Mouse (Mus musculus) limb, embryonic 15.5 days (tissue): Measurements from ENCODE around the gene Tnfrsf25. TPM values are rescaled to one million over a fixed set of nuclear protein-coding genes. Genes with fewer than 3 reads are reported as not detected.

Source experiments
- ATAC-seq: fragments of 200-750 bp; cut with Nextera tagmentation; 2 replicates; pipeline ENCODE4 v1.8.0; 2017; ENCODE audit warnings: low read depth, moderate TSS enrichment; ENCODE audit not compliant: insufficient number of reproducible peaks, low FRiP score, low TSS enrichment
- H3K27ac ChIP-seq: fragments of 300-500 bp; sonication (generic); 2 replicates; pipeline ENCODE4 v1.5.1; 2015; ENCODE audit warnings: moderate library complexity, mild to moderate bottlenecking, inconsistent platforms
- H3K27me3 ChIP-seq: fragments of 300-500 bp; sonication (generic); 2 replicates; pipeline ENCODE4 v1.6.1; 2015; ENCODE audit warnings: inconsistent platforms
- H3K36me3 ChIP-seq: fragments of 300-500 bp; sonication (generic); 2 replicates; pipeline ENCODE4 v1.6.1; 2015; ENCODE audit warnings: inconsistent platforms
- H3K4me1 ChIP-seq: fragments of 300-500 bp; sonication (generic); 2 replicates; pipeline ENCODE4 v1.6.1; 2015; ENCODE audit warnings: inconsistent platforms
- H3K4me2 ChIP-seq: fragments of 300-500 bp; sonication (generic); 2 replicates; pipeline ENCODE4 v1.6.1; 2015; ENCODE audit warnings: mild to moderate bottlenecking, inconsistent platforms
- H3K4me3 ChIP-seq: fragments of 300-500 bp; sonication (generic); 2 replicates; pipeline ENCODE4 v1.5.1; 2015; ENCODE audit warnings: mild to moderate bottlenecking, inconsistent platforms
- H3K9ac ChIP-seq: fragments of 300-500 bp; sonication (generic); 2 replicates; pipeline ENCODE4 v1.6.1; 2015; ENCODE audit warnings: inconsistent platforms
- H3K9me3 ChIP-seq: fragments of 300-500 bp; sonication (generic); 2 replicates; pipeline ENCODE4 v1.6.1; 2016; ENCODE audit warnings: inconsistent platforms
- WGBS: fragments of 180-500 bp; shearing (Covaris S2); methylation state at CpG from one replicate; pipeline ENCODE4 v1.1.7; 2015; 5-methylcytosine and 5-hydroxymethylcytosine counted together
- polyA plus RNA-seq: library from polyadenylated mRNA; unstranded; fragments of >200 nt; fragmentation: Nextera tagmentation; extraction: Ambion mirVana; gene quantifications from 2 replicates; pipeline ENCODE4 v1.2.1, GENCODE M21; 2015

Tnfrsf25 gene
- polyA plus RNA-seq, 1 experiment from 2014 or later: 1.2 TPM

GRCm38 (mm10) chr4:152095937-152096910 lies 19.5 kb upstream of the Tnfrsf25 start:
- Histone ChIP-seq H3K9ac (no peak overlapping the region), H3K4me3 (peak overlapping the region; percentile 16), H3K27me3 (no peaks in the 10 kb centered on the region), H3K36me3 (0 out of 2 replicates have a peak, but pooled peaks cover 5% of the 10 kb centered on the region), H3K9me3 (no peaks in the 10 kb centered on the region), H3K27ac (peak overlapping the region; percentile 24; the same call in 1 of the 2 replicates), H3K4me1 (peaks cover 42% of the 10 kb centered on the region), H3K4me2 (no peak overlapping the region)
- no peak for ATAC-seq
- 33% methylated on average over 27 of the region's 27 CpGs for WGBS

- Histone ChIP-seq H3K4me3 (peak overlapping the region; percentile 16), H3K9ac (no peak overlapping the region), H3K27me3 (no peaks in the 10 kb centered on the region), H3K4me1 (peaks cover 42% of the 10 kb centered on the region), H3K4me2 (no peak overlapping the region), H3K9me3 (no peaks in the 10 kb centered on the region), H3K36me3 (peaks cover 7% of the 10 kb centered on the region), H3K27ac (peak overlapping the region; percentile 24; the same call in 1 of the 2 replicates)
- WGBS: 57% methylated on average over 6 of the region's 6 CpGs
- ATAC-seq: no peak
Measured at GRCm38 (mm10) chr4:152096927-152097326, 18.8 kb upstream of the Tnfrsf25 start.

GRCm38 (mm10) chr4:152097911-152098799 lies 17.6 kb upstream of the Tnfrsf25 start:
- 24% methylated on average over 11 of the region's 11 CpGs for WGBS
- Histone ChIP-seq H3K27me3 (no peaks in the 10 kb centered on the region), H3K4me1 (peaks cover 31% of the 10 kb centered on the region), H3K27ac (no peak overlapping the region), H3K4me3 (0 out of 2 replicates have a peak overlapping the region, but pooled peaks have one; percentile 16), H3K36me3 (peaks cover 19% of the 10 kb centered on the region), H3K9me3 (no peaks in the 10 kb centered on the region), H3K9ac (no peak overlapping the region), H3K4me2 (no peak overlapping the region; the same call in 1 of the 2 replicates)
- no peak for ATAC-seq

- Histone ChIP-seq H3K27ac (0 out of 2 replicates have a peak overlapping the region, but pooled peaks have one; percentile 22), H3K4me2 (no peak overlapping the region), H3K27me3 (no peaks in the 10 kb centered on the region), H3K36me3 (peaks cover 36% of the 10 kb centered on the region), H3K9ac (no peak overlapping the region), H3K4me3 (no peak overlapping the region), H3K4me1 (peaks cover 30% of the 10 kb centered on the region), H3K9me3 (no peaks in the 10 kb centered on the region)
- ATAC-seq: no peak
- 73% methylated on average over 11 of the region's 11 CpGs for WGBS
Measured at GRCm38 (mm10) chr4:152100541-152100940, 15.2 kb upstream of the Tnfrsf25 start.

GRCm38 (mm10) chr4:152101081-152101653 lies 14.6 kb upstream of the Tnfrsf25 start:
- Histone ChIP-seq H3K9me3 (no peaks in the 10 kb centered on the region), H3K9ac (no peak overlapping the region), H3K4me3 (no peak overlapping the region), H3K27ac (0 out of 2 replicates have a peak overlapping the region, but pooled peaks have one; percentile 22), H3K27me3 (no peaks in the 10 kb centered on the region), H3K36me3 (peaks cover 42% of the 10 kb centered on the region), H3K4me1 (peaks cover 26% of the 10 kb centered on the region), H3K4me2 (no peak overlapping the region)
- 71% methylated on average over 7 of the region's 7 CpGs for WGBS
- no peak for ATAC-seq

GRCm38 (mm10) chr4:152101921-152102320 lies 13.8 kb upstream of the Tnfrsf25 start:
- H3K27ac ChIP-seq: no peak overlapping the region
- H3K36me3 ChIP-seq: peaks cover 40% of the 10 kb centered on the region
- H3K27me3 ChIP-seq: 0 out of 2 replicates have a peak, but pooled peaks cover under 1% of the 10 kb centered on the region
- ATAC-seq: no peak
- peaks cover 21% of the 10 kb centered on the region for H3K4me1 ChIP-seq
- H3K4me2 ChIP-seq: no peak overlapping the region
- H3K9me3 ChIP-seq: no peaks in the 10 kb centered on the region
- no peak overlapping the region for H3K4me3 ChIP-seq
- WGBS: 96% methylated on average over 16 of the region's 16 CpGs
- H3K9ac ChIP-seq: no peak overlapping the region

- Histone ChIP-seq H3K27me3 (0 out of 2 replicates have a peak, but pooled peaks cover 3% of the 10 kb centered on the region), H3K27ac (no peak overlapping the region), H3K9me3 (no peaks in the 10 kb centered on the region), H3K4me3 (no peak overlapping the region), H3K4me1 (peaks cover 26% of the 10 kb centered on the region), H3K4me2 (no peak overlapping the region), H3K36me3 (peaks cover 40% of the 10 kb centered on the region), H3K9ac (no peak overlapping the region)
- no peak for ATAC-seq
- WGBS: 40% methylated on average over 7 of the region's 7 CpGs
Measured at GRCm38 (mm10) chr4:152103025-152103424, 12.7 kb upstream of the Tnfrsf25 start.

GRCm38 (mm10) chr4:152106746-152107145 lies 9.0 kb upstream of the Tnfrsf25 start:
- H3K27me3 ChIP-seq: 0 out of 2 replicates have a peak, but pooled peaks cover 3% of the 10 kb centered on the region
- H3K36me3 ChIP-seq: peaks cover 71% of the 10 kb centered on the region
- 61% methylated on average over 9 of the region's 9 CpGs for WGBS
- H3K4me1 ChIP-seq: peaks cover 19% of the 10 kb centered on the region
- H3K4me3 ChIP-seq: no peak overlapping the region
- H3K9ac ChIP-seq: no peak overlapping the region
- no peak overlapping the region for H3K4me2 ChIP-seq
- ATAC-seq: no peak
- no peaks in the 10 kb centered on the region for H3K9me3 ChIP-seq
- H3K27ac ChIP-seq: no peak overlapping the region

- H3K27ac ChIP-seq: peak overlapping the region; percentile 80
- peaks cover 19% of the 10 kb centered on the region for H3K4me1 ChIP-seq
- no peak overlapping the region for H3K9ac ChIP-seq
- ATAC-seq: peak; percentile 79
- no peaks in the 10 kb centered on the region for H3K9me3 ChIP-seq
- peak overlapping the region; percentile 34 for H3K4me3 ChIP-seq
- 11% methylated on average over 24 of the region's 24 CpGs for WGBS
- H3K27me3 ChIP-seq: 0 out of 2 replicates have a peak, but pooled peaks cover 3% of the 10 kb centered on the region
- peak overlapping the region; percentile 66 for H3K4me2 ChIP-seq
- H3K36me3 ChIP-seq: peaks cover 71% of the 10 kb centered on the region
Measured at GRCm38 (mm10) chr4:152107493-152107892, 8.2 kb upstream of the Tnfrsf25 start.

- H3K4me2 ChIP-seq: peak overlapping the region; percentile 66
- H3K9ac ChIP-seq: no peak overlapping the region
- peak overlapping the region; percentile 80 for H3K27ac ChIP-seq
- no peaks in the 10 kb centered on the region for H3K9me3 ChIP-seq
- H3K4me3 ChIP-seq: peak overlapping the region; percentile 34
- ATAC-seq: peak; percentile 86
- peaks cover 19% of the 10 kb centered on the region for H3K4me1 ChIP-seq
- H3K36me3 ChIP-seq: peaks cover 71% of the 10 kb centered on the region
- H3K27me3 ChIP-seq: 0 out of 2 replicates have a peak, but pooled peaks cover 3% of the 10 kb centered on the region
- 17% methylated on average over 30 of the region's 30 CpGs for WGBS
Measured at GRCm38 (mm10) chr4:152107971-152108509, 7.7 kb upstream of the Tnfrsf25 start.

- no peak overlapping the region for H3K4me2 ChIP-seq
Measured at GRCm38 (mm10) chr4:152108673-152109072, 7.1 kb upstream of the Tnfrsf25 start.

More at GRCm38 (mm10) chr4:152108673-152109072, 7.1 kb upstream of the Tnfrsf25 start:
- peaks cover 71% of the 10 kb centered on the region for H3K36me3 ChIP-seq
- no peak overlapping the region for H3K4me3 ChIP-seq
- 83% methylated on average over 5 of the region's 5 CpGs for WGBS
- H3K27me3 ChIP-seq: peaks cover 3% of the 10 kb centered on the region; the same call in 1 of the 2 replicates
- no peaks in the 10 kb centered on the region for H3K9me3 ChIP-seq
- peaks cover 19% of the 10 kb centered on the region for H3K4me1 ChIP-seq
- H3K9ac ChIP-seq: no peak overlapping the region
- no peak for ATAC-seq
- H3K27ac ChIP-seq: no peak overlapping the region
